Mouse (Mus musculus) adrenal gland, adult (tissue): Measurements from ENCODE around the gene Zfp825.
"Not testable (repeated sequence)": the region's sequence is repeated elsewhere in the genome, so short reads cannot be mapped to it uniquely, and the experiment has no call there.

Experiments
- DNase-seq, 2 experiments: peaks; one replicate each; pipeline ENCODE4 v3.0.0; 2022 to 2023; ENCODE audit warnings: low spot score in 1 of 2; ENCODE audit not compliant: inconsistent age in 2 of 2

Gene Zfp825

DNA sequence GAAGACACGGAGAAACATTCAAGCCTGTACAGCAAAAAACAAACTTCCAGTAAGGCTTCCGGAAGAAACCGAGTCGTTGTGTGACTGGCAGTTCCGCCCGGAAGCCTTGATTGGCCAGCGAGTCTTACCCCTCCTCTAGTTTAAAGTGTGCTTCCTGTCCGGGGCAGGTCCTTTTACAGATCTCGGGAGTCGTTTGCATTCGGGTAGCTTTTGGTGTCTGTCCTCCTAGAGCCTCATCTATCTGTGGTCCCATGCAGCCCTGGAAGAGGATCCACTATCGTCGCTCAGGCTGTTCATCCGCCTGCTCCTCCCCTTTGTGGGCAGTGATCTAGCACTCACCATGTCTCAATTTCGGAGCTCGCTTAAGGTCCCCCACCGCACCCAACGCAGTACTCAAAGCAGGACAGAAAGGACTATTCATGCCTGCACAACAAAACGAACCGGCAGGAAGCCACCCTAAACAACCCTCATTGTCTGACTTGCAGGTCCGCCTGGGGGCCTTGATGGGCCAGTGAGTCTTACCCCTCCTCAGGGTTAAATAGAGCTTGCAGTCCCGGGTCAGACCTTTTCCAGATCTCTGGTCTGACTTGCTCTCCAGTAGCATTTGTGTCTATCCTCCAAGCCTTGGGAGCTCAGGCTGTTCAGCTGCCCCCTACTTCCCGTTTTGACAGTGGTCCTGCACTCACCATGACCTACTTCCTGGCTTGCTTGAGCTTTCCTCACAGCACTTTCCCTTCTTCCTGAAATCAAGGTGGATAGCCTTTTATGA lies at the start of gene Zfp825:
Gene Zfp825, minus strand, starts transcription at position 82 of the 769 bp plus-strand sequence.
- DNase-seq = peak; percentile 78 to 92

DNA sequence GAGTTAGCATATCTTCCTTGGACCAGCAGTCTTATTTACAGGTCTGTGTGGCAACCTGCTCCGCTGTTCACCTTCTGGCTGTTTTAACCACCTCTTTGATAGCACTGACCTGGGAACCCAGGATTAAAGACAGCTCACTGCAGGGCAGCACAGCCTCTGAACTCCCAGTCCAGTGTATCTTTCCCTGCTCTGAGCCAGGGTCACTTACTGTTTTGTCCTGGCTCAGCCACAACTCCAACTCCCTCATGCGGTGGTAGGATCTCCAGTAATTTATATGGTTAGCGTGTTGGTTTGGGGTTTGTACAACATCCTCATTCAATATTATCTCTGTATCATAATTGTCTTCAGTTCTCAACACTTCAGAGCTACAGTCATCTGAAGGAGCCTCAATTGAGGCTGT lies 41.6 kb upstream of the Zfp825 start:
- peak in 1 of 2 experiments; percentile 19 for DNase-seq

DNA sequence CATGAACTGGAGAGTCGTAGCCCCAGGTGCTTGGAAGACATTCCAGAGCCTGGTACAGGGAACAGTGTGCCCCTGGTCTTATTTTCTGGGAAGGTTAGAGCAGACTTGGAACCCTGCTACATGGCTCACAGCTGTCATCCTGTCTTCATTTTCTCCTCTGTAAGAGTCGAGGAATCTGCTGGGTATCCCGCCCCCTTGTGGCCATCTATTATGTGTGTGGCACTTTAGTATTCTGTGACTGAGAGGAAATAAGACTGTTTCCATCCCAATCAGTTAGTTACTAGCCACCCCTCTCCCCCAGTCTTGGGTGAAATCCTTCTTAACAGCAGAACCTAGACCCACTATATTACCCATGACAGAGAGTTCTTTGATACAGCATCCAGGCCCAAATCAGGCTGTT lies 41.1 kb upstream of the Zfp825 start:
- DNase-seq = peak; percentile 53 to 87

DNA sequence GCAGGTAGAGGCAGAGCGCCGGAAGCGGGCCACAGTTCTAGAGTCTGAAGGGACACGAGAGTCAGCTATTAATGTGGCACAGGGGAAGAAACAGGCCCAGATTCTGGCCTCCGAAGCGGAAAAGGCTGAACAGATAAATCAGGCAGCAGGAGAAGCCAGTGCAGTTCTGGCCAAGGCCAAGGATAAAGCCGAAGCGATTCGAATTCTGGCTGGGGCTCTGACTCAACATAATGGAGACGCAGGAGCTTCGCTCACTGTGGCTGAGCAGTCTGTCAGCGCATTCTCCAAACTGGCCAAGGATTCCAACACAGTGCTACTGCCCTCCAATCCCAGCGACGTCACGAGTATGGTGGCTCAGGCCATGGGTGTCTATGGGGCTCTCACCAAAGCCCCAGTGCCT lies 40.3 kb upstream of the Zfp825 start:
- peak; percentile 82 to 92 for DNase-seq

DNA sequence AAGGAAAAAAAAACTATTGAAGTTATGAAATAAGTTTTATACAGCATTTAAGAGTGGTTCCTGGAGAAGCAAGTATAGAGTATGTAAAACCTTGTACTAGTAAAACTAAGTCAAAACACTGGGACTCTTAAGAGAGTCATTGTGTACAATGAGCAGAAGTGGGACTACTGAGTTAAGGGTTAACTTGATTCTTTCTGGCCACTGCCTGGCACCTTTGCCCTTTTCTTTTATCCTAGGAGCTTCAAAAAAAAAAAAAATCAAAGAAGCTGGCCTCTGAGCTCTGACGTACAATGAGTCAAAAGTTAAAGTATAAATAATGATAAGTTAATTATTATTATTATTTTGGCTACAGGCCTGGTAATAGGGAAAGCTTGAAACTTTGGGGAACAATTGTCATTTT lies 37.5 kb upstream of the Zfp825 start:
- not testable (repeated sequence) for DNase-seq

DNA sequence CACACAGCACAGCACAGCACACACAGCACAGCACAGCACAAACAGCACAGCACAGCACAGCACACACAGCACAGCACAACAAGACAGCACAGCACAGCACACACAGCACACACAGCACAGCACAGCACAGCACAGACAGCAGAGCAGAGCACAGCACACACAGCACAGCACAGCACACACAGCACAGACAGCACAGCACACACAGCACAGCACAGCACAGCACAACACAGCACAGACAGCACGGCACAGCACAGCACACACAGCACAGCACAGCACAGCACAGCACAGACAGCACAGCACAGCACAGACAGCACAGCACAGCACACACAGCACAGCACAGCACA lies 35.6 kb upstream of the Zfp825 start:
- not testable (repeated sequence) for DNase-seq

DNA sequence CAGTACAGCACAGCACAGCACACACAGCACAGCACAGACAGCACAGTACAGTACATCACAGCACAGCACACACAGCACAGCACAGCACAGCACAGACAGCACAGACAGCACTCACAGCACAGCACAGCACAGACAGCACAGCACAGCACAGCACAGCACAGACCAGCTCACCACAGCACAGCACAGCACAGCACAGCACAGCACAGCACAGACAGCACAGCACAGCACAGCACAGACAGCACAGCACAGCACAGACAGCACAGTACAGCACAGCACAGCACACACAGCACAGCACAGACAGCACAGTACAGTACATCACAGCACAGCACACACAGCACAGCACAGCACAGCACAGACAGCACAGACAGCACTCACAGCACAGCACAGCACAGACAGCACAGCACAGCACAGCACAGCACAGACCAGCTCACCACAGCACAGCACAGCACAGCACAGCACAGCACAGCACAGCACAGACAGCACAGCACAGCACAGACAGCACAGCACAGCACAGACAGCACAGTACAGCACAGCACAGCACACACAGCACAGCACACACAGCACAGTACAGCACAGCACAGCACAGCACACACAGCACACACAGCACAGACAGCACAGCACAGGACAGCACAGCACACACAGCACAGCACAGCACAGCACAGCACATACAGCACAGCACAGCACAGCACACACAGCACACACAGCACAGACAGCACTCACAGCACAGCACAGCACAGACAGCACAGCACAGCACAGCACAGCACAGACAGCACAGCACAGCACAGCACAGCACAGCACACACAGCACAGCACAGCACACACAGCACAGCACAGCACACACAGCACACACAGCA lies 35.0 kb upstream of the Zfp825 start:
- not testable (repeated sequence) for DNase-seq

DNA sequence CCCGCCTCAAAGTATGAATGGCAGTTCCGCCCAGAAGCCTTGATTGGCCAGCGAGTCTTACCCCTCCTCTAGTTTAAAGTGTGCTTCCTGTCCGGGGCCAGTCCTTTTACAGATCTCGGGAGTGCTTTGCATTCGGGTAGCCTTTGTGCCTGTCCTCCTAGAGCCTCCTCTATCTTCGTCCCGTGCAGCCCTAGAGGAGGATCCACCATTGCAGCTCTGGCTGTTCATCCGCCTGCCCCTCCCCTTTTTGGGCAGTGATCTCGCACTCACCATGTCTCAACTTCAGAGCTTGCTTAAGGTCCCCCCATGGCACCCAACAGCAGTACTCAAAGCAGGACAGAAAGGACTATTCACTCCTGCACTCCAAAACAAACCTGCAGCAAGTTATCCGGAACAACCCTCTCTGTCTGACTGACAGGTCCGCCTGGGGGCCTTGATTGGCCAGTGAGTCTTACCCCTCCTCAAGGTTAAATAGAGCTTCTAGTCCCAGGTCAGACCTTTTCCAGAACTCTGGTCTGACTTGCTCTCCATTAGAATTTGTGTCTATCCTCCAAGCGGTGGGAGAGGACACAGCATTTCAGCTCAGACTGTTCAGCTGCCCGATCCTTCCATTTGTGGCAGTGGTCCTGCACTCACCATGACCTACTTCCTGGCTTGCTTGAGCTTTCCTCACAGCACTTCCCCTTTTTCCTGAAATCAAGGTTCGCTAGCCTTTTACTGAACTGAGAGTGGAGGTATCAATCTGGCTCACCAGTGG lies 28.9 kb upstream of the Zfp825 start:
- peak; percentile 90 to 96 for DNase-seq

DNA sequence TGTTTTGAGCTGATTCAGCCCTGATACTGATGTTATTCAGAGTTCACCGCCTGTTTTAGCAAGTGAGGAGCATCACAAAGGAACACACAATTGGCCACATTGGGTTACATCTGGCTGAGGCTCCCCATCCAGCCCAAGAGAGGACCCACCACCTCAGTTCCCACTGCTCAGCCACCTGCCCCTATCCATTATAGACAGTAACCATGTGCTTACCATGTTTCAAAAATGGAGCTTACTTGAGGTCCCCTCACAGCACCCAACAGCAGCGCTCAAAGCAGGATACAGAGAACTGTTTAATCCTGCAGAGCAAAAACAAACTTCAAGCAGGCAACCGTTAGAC lies 28.3 kb upstream of the Zfp825 start:
- not testable (repeated sequence) for DNase-seq

DNA sequence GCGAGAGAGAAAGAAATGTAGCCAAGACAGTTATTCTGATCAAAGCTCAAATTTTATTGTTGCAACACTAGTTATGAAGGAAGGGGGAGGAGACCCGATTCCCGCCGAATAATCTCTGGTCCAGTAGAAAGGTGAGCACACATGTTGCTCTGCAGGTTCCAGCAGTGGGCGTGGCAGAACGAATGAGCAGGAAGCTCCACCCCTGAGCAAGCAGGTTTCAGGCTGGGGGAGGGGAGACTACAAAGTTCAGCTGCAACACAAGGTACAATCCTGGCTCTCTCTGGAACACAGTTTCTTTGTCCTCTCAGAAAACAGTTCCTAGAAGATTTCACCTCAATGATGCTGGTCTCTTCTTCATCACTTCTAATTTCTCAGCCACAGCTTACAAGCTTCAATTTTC lies 14.2 kb upstream of the Zfp825 start:
- not testable (repeated sequence) for DNase-seq

DNA sequence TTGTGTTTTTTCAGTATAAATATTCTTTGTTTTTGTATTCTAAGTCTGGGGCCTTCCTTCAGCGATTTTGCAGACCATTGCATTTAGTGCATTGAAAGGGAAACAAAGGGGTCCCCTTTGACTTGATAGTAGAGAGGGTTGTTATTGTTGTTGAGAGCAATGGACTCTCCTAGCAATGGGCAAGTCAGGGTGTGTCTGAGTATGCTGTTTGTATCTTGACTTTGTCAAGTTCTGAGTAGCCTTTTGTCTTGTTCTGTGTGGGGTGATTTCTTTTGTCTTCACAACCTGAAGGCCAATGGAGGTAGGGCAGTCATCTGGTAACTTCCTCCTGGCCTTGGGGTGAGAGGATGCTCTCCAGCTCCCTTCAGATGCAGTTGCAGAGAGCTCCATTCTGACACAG lies 9.1 kb upstream of the Zfp825 start:
- DNase-seq = not testable (repeated sequence)

DNA sequence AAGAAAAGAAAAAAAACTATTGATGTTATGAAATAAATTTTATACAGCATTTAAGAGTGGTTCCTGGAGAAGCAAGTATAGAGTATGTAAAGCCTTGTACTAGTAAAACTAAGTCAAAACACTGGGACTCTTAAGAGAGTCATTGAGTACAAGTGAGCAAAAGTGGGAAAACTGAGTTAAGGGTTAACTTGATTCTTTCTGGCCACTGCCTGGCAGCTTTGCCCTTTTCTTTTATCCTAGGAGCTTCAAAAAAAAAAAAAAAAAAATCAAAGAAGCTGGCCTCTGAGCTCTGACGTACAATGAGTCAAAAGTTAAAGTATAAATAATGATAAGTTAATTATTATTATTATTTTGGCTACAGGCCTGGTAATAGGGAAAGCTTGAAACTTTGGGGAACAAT lies 5.9 kb upstream of the Zfp825 start:
- DNase-seq = not testable (repeated sequence)

DNA sequence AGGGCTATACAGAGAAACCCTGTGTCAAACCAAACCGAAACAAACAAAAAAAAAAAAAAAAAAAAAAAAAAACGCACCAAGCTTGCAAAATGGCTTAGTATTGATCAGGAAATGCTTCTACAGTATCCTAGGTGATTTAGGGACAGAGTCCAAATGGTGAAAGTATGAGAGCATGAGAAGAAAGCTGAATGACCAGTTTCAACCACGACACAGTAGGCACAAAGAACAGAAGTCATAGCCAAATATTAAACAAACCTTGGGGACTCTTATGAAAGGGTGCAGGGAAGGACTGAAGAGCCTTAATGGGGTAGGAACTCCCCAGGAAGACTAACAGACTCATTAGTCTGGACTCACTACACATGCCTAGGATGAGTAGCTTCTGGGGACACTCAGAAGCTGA lies 9.5 kb downstream of the Zfp825 start:
- not testable (repeated sequence) for DNase-seq

DNA sequence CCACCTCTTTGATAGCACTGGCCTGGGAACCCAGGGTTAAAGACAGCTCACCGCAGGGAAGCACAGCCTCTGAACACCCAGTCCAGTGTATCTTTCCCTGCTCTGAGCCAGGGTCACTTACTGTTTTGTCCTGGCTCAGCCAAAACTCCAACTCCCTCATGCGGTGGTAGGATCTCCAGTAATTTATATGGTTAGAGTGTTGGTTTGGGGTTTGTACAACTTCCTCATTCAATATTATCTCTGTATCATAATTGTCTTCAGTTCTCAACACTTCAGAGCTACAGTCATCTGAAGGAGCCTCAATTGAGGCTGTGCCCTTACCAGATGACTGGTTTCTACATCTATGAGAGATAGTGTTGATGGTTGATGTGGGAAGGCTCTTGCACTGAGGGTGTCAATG lies 22.3 kb downstream of the Zfp825 start:
- DNase-seq = not testable (repeated sequence)

DNA sequence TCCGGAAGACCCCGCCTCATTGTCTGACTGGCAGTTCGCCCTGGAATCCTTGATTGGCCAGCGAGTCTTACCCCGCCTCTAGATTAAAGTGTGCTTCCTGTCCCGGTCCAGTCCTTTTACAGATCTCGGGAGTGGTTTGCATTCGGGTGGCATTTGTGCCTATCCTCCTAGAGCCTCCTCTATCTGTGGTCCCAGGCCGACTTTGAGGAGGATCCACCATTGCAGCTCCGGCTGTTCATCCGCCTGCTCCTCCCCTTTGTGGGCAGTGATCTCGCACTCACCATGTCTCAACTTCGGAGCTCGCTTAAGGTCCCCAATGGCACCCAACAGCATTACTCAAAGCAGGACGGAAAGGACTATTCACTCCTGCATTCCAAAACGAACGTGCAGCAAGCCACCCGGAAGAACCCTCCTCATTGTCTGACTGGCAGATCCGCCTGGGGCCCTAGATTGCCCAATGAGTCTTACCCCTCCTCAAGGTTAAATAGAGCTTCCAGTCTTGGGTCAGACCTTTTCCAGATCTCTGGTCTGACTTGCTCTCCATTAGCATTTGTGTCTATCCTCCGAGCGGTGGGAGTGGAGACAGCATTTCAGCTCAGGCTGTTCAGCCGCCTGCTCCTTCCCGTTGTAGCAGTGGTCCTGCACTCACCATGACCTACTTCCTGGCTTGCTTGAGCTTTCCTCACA lies 30.9 kb downstream of the Zfp825 start:
- peak; percentile 85 to 93 for DNase-seq

DNA sequence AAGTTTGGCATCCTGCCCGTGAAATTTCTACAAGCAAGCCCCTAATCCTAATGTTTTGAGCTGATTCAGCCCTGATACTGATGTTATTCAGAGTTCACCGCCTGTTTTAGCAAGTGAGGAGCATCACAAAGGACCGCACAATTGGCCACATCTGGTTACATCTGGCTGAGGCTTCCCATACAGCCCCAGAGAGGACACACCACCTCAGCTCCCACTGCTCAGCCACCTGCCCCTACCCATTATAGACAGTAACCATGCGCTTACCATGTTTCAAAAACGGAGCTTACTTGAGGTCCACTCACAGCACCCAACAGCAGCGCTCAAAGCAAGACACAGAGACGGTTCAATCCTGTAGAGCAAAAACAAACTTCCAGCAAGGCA lies 31.5 kb downstream of the Zfp825 start:
- not testable (repeated sequence) for DNase-seq

DNA sequence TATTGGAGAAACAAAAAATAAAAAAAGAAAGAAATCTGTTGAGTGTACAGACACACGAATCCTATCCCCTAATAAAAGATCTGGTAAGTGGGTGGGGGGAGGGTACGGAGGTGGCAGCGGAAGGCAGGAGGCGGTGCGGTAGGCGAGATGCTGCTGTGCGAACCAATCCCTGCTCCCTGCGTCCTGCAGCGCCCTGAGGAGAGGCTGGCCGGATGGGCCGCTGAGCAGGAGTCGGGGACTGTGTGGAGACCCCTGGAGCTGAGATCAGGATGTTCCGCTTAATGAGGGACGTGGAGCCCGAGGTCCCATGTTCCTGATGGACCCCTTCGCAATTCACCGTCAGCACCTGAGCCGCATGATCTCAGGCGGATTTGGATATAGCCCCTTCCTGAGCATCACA lies 53.9 kb downstream of the Zfp825 start:
- no peak for DNase-seq
